Mouse (Mus musculus) cortical plate, adult 2 months (tissue): ENCODE data around the gene Hsf5.

Experiments
- CTCF ChIP-seq: fragments of 200-500 bp; IDR thresholded peaks from 2 replicates; pipeline ENCODE4 v1.5.1; 2011; ENCODE audit warnings: mild to moderate bottlenecking, control low read depth, low read length; ENCODE audit not compliant: insufficient read depth; ENCODE audit errors: extremely low read depth
- POLR2A ChIP-seq: fragments of 200-500 bp; IDR thresholded peaks from 2 replicates; pipeline ENCODE4 v1.6.1; 2011; ENCODE audit warnings: mild to moderate bottlenecking, low read length, control low read depth; ENCODE audit not compliant: insufficient read depth; ENCODE audit errors: extremely low read depth

GRCm38 (mm10) chr11:87654693-87655092 lies 37.7 kb downstream of the Hsf5 start:
- TF ChIP-seq CTCF (no peak), POLR2A (no peak)
